Mouse (Mus musculus) kidney, adult 9 months (tissue): ENCODE measurements at regions not wholly inside any gene's neighbourhood (a gene's known extent, or its start where the extent isn't known, plus 50 kb on each side); places are given as distances from the start of the nearest gene placed in this dataset.
"Not testable (repeated sequence)": the region's sequence is repeated elsewhere in the genome, so short reads cannot be mapped to it uniquely, and the experiment has no call there.

Experiments used
- DNase-seq: peaks from one replicate; pipeline ENCODE4 v3.0.0; 2022

DNA sequence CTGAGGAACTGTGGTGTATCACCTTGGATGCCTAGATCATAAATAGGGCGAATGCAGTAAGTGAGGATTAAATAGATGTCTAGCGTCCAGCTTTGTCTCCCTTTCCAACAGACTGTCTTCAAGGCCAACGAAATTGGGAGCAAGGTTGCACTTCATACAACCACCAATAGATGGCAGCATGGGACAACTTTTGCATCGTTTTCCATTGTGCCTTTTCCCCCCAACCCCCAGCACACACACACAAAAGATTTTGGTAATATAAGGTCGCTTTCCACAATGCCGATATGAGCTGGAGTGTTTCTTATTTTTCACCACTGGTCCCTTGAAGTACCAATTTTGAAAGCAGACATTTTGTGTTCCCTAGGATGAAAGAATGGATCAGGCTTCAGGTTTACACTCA, 304.7 kb downstream of the BC048507 start:
- peak; percentile 45 for DNase-seq

DNA sequence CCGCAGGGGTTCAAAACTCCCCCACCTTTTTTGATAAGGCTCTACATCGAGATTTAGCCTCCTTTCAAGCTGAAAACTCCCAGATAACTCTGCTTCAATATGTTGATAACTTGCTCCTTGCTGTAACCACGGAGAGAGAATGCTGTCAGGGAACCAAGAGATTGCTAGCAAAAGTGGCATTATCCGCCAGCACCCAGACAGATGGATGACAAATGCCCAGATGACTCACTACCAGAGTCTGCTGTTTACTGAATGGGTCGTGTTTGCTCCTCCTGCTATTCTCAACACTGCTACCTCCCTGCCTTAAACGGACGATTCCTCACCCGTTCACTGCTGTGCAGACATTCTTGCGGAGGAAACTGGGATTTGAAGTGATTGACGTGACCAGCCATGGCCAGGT, 310.3 kb downstream of the BC048507 start:
- DNase-seq, result not testable (repeated sequence)
